In the genomic region with DNA sequence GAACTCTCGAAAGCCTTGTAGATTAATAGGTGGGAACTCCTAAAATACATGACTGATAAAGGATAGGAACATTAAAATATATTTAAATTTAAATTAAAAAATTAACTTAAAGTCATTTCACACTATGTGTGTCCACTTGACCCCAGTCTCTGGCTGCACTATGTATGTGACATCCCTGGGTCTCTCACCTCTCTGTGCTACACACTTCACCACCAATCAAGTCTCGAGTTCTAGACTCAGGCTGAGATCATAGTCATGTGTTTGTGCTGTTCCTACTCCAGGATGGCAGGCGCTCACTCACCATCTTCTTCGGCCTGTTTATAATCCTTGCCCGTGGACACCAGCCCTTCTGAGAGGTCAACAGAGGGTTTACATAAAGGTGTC, we compare ENCODE assay signal across 5 mouse cellular contexts.
"Had no signal": no experiment of that assay in that cellular context is flagged by ENCODE, and none has a peak within 500 bp of the region (broad histone marks: within the 10 kb centered on the region; RNA-seq: fewer than 3 reads in every experiment).

No protein-coding gene starts in this region.

- H3K4me3 ChIP-seq: left cerebral cortex, adult 2 months; limb, embryonic 10.5 days; liver, embryonic 15.5 days had no signal

- H3K4me1 ChIP-seq: liver, embryonic 15.5 days had no signal

- H3K4me2 ChIP-seq: liver, embryonic 11.5 days; liver, embryonic 15.5 days had no signal

- H3K9me3 ChIP-seq: limb, embryonic 10.5 days; liver, embryonic 15.5 days had no signal

- H3K9ac ChIP-seq: liver, embryonic 15.5 days had no signal

- H3K27ac ChIP-seq: kidney, postnatal 0 days; left cerebral cortex, adult 2 months; limb, embryonic 10.5 days; liver, embryonic 15.5 days had no signal

- H3K27me3 ChIP-seq: liver, embryonic 15.5 days had no signal

- H3K36me3 ChIP-seq: limb, embryonic 10.5 days; liver, embryonic 15.5 days had no signal
